Mouse (Mus musculus) gastrocnemius, postnatal 14 days (tissue): ENCODE measurements around the gene Rgs3. TPM values are rescaled to one million over a fixed set of nuclear protein-coding genes. Genes with fewer than 3 reads are reported as not detected.
A peak's percentile ranks its signal among the peaks of the same experiment; 100 is the strongest.
"Not testable (repeated sequence)": the region's sequence is repeated elsewhere in the genome, so short reads cannot be mapped to it uniquely, and the experiment has no call there.

Source experiments
- DNase-seq: peaks from one replicate; pipeline ENCODE4 v3.0.0; 2021; ENCODE audit warnings: mixed read lengths
- intact Hi-C: fragments of 180-260 bp; cut with DNase I; formaldehyde crosslinking; loops from one replicate; pipeline ENCODE4 v1.15.1; 2025; ENCODE audit warnings: low total_unique reads
- total RNA-seq, 2 experiments: library from RNA; stranded (reverse); gene quantifications; 2 replicates each; pipeline ENCODE4 v1.2.3; 2021

The Rgs3 gene
- total RNA-seq, 2 experiments from 2014 or later = 17.2 to 18.5 TPM

DNA sequence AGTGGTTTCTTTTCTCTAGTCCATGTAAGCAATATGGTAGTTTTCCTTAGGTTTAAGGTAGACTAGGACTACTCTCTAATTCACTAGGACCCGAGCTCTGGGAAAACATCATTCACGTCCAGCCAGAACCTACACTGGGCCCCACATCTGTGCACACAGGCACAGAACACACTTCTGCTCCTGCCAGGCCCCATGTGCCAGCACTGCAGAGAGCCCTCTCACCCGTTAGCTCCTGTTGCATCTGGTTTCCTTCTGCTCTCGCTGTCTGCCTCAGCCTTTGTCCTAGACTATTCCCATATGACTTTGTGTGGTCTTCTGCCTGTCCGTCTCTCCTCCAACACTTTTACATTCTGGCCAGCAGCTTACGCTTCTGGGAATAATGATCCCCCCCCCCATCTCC lies 25.9 kb upstream of the Rgs3 start:
- intact Hi-C loops = no loop called here
- no peak for DNase-seq

DNA sequence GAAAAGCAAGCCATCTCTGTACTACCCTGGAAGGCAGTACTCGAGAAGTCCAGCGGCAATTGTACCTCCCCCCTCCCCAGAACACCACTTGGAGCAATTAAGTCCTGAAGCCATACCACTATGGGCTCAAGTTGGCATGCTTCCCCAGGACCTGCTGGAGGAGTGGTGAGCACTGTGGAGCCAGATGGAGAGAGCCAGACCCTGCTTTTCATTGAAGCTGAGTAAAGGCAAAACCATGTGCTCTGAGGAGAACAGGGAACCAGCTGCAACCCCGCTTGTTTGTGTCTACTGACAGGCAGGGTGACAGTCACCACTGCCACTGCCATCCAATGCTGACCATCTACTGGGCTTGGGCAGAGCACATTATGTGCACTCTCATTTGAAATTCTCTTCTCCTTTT lies 17.8 kb upstream of the Rgs3 start:
- intact Hi-C loops = no loop called here
- DNase-seq = no peak

DNA sequence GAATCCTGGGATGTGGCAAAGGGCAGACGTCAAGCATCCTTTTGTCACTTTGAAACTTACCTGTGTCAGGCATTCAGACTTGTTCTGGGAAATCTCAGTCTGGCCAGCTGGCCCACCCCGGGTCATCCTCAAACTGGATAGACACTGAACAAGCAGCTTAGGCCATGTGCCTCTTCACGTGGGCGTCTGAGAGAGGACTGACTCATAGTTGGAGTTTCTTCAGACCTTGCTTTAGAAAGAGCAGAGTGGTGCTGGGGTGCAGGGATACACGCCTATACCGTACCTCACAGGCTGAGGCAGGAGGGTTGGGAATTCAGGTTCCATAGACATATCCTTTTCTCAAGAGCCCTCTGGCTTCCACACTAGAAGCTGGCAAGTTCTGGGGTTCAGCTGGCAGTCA lies 15.9 kb upstream of the Rgs3 start:
- intact Hi-C loops = no loop called here
- no peak for DNase-seq

DNA sequence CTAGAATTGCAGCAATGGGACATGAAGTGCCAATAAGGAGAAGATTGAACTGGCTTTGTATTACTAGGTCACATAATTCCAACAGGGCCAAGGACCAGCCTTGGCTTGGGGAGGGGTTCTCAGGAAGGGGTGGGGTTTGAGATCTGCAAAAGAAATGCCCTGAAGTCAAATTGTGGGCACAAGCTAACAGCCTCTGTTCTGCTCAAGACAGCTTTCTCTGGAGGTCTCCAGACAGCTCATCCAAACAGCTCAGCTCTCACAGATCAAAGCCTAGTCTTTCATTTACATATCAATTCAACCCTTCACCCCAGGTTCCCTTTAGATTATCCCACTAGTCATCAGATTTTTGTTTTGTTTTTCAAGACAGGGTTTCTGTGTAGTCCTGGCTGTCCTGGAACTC lies 14.8 kb upstream of the Rgs3 start:
- DNase-seq = no peak
- intact Hi-C loops = no loop called here

DNA sequence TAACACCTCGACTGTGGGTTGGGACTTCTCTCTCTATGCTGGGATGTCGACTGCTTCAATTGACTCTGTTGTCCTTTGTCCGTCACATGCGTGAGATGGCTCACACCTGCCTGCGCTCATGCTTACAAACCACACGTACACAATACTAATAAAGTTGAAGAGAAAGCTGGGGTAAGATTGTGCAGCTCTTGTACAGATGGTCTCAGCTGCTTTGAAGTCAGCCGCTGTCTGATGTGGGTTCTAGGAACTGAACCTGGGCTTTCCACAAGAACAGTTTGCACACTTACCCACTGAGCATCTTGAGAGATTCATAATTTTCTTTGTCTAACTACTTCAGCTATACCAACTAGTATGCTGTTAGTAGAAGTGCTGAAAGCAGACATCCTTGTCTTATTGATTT lies 7.7 kb upstream of the Rgs3 start:
- DNase-seq = no peak
- intact Hi-C loops = no loop called here

DNA sequence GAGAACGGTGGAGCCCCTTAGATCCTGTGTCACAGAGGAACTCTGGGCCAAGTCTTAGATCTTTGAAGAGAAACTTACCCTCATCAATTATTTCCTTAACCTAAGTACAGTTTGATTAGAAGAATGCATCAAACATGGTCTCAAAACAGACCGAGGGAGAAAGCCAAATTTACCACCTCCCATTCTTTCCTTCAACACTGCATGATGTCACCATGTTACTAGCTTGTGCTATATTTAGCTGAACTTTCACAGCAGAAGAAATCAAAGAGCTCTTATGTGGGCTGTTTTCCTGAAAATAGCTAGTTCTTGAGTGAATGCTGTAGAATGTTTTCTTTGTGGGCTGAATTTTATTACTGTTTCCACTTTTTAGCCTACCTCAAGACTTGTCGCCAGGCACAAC lies 2.2 kb upstream of the Rgs3 start:
- intact Hi-C loops = no loop called here
- DNase-seq = no peak

DNA sequence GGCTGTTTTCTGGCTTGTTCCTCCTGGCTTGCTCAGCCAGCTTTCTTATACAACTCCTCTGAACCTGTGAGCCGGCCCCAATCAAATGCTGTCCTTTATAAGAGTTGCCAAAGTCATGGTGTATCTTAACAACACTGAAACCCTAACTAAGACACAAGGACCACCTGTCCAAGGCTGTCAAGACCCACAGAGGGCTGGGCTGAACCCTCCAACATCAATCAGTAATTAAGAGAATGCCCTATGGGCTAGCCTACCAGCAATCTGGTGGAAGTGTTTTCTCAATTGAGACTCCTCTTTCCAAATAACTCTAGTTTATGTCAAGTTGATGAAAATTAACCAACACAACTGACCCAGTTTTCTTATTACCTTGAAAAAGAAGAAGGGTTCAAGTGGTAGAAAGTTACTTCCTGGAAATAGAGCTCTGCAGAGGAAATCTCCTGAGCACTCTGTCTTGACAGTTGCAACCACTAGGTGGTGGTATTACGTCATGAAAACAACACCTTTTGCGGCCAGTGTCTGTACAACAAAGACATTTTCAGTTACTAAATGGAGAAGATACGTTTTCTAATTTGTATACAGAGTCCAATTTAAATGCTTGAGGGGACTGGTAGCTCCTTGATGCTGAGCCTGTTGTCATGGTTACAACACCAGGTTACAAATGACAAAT lies 1.4 kb downstream of the Rgs3 start:
- intact Hi-C loops = loop anchor here (2.0 to 5.0 kb wide), 2 partner anchors 134 to 201 kb away; no protein-coding TSS in a partner anchor
- DNase-seq = peak; percentile 52

DNA sequence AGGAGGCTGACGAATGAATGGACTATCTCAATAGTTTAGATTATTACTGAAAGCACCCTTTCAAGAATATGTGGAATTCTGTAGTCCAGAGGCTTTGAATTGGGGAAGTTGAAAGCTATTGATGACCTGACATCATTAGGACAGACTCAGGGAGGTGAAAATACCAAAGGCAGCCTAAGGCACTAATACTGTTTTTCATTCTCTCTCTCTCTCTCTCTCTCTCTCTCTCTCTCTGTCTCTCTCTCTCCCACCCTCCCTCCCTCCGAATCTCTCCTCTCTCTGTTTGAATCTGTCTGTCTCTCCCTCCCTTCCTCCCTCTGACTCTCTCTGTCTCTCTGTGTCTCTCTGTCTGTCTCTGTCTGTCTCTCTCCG lies 2.0 kb downstream of the Rgs3 start:
- no peak for DNase-seq
- intact Hi-C loops = loop anchor here (2.0 to 5.0 kb wide), 2 partner anchors 133 to 201 kb away; no protein-coding TSS in a partner anchor

DNA sequence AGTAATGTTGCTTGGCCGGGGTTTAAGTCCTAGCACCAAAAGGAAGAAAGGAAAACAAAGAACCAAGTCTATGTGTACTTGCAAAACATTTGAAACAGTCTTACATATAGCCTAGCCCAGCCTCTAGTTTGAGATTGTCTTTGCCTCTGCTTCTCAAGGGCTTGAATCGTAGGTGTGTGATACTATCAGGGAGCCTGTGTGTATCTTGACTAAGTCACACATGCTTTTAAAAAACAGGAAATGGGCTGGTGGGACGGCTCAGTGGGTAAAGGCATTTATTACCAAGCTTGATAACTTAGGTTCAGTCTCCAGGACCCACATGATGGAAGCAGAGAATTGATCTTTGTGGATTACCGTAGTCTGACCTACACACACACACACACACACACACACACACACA lies 2.4 kb downstream of the Rgs3 start:
- DNase-seq = no peak
- intact Hi-C loops = loop anchor here (5.0 kb wide), 1 partner anchor 200 kb away; no protein-coding TSS in a partner anchor

DNA sequence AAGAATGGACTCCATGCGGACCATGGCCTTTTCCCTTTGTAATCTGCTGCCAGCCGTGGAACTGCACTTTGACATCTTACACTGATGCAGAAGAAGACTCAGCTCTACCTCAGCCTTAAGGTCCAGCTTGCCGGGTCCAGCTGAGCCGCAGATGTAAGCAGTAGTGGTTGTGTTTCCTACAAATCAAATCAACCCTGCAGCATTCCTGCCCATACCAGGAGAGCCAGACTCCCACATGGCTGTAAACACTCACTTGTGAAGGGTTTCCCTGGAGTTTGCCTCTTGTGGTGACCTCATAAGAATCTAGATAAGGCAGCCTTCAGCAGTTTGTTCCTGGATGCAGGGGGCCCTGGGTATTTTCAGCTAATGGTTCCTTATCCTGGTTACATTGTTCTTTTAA lies 6.9 kb downstream of the Rgs3 start:
- no peak for DNase-seq
- intact Hi-C loops = no loop called here

DNA sequence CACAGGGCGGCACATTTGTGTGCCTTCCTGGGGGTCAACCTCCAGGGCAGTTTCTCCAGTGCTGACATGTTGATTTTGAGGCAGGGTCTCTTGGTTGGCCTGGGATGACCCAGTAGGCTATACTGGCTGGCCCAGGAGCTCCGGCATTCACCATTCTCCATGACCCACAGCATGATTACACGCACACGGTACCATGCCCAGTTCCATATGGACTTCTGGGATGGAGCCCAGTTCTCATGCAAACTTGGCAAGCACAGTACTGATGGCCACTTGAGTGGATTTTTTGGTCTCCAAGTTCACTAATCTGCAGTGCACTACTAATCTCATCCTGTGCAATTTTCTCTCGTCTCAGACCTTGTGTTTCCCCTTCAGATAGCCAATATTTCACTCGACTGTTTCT lies 8.0 kb downstream of the Rgs3 start:
- no peak for DNase-seq

DNA sequence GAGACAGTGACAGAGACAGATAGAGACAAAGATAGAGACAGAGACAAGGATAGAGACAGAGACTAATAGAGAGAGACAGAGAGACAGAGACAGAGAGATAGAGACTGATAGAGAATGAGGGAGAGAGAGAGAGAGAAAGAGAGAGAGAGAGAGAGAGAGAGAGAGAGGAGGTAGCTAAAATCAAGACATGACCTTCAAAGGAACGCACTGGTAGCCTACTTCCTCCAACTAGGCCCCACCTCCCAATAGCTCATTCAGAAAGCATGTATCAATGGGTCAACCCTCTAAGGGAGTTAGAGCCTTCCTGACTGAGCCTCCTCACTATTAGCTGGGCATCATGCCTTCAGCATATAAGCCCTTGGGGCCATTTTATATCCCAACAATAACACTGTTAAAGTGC lies 8.7 kb downstream of the Rgs3 start:
- intact Hi-C loops = no loop called here
- no peak for DNase-seq

More for the DNA sequence above, 8.0 kb downstream of the Rgs3 start:
- intact Hi-C loops = no loop called here

DNA sequence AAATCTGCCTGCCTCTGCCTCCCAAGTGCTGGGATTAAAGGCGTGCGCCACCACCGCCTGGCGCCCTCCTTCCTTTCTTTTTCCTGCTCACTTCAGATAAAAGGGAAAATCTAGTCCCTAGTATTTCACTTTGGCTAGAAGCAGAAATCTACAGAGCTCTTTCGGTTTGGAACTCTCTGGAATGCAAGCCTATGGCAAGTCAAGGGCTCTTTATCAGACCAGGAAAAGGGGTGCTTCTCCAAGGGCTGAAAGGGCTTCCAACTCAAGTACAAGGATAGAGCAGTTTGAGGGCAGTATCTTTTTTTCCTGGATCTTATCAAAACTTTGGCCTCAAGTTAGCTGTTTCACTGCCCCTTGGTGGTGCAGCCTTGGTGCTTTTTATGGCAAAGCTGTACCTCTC lies 10.0 kb downstream of the Rgs3 start:
- DNase-seq = no peak
- intact Hi-C loops = no loop called here

DNA sequence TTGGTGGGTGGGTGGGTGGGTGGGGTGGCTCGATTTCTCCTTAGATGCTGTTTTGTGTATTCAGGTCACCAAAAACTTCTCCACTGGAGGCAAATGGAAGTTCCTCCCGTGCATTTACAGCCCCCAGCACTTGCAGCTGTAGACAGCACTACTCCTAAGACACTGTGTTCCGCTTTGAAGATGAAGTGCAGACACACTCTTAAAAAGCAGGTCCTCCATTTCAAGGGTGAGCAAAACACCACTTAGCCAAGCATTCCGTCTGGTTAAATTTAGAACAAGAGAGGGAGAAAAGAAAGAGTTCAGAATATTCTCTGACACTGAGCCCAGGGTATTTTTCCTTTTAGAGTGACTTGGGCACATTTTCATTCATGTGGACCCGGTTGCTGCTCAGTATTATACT lies 10.4 kb downstream of the Rgs3 start:
- DNase-seq = no peak
- intact Hi-C loops = no loop called here

DNA sequence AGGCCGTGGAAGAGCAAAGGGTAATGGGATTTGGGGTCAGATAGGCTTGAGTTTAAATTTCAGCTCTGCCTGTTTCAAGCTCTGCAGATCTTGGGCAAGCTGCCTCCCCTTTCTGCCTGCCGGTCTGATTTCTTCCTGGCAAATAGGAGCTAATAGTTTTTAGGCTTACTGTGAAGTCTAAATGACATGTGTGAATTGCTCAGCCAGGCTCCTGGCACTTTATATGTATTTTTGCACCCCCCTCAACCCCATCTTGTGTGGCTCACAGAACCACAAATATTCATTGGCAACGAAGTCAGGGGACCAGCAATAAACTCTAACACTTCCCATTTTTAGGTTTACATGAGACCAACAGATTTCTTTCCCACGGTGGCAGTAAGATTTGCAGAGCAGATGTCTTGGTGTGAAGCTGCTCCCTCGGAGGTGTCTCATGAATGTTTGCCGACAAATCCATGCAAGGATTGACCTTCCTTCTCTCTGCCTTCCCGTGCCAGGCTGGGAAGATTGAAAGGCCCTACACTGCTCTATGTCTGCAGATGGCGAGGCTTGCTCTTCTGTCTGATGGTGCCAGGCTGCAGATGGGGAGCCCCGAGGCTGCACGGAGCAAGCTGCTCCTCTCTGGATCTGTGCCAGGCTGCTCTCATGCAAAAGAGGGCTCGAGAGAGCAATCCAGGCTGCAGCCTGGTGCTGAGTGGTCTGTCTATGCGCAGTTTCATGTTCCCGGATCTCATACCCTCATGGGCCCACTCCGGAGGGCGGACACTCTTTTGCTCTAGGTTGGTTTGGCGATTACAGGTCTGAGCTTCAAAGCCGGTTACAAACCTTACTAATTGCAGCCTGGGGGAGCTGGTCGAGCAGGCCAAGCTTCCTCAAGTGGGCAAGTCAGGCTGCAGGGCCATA lies 23.0 kb downstream of the Rgs3 start:
- intact Hi-C loops = no loop called here
- no peak for DNase-seq

DNA sequence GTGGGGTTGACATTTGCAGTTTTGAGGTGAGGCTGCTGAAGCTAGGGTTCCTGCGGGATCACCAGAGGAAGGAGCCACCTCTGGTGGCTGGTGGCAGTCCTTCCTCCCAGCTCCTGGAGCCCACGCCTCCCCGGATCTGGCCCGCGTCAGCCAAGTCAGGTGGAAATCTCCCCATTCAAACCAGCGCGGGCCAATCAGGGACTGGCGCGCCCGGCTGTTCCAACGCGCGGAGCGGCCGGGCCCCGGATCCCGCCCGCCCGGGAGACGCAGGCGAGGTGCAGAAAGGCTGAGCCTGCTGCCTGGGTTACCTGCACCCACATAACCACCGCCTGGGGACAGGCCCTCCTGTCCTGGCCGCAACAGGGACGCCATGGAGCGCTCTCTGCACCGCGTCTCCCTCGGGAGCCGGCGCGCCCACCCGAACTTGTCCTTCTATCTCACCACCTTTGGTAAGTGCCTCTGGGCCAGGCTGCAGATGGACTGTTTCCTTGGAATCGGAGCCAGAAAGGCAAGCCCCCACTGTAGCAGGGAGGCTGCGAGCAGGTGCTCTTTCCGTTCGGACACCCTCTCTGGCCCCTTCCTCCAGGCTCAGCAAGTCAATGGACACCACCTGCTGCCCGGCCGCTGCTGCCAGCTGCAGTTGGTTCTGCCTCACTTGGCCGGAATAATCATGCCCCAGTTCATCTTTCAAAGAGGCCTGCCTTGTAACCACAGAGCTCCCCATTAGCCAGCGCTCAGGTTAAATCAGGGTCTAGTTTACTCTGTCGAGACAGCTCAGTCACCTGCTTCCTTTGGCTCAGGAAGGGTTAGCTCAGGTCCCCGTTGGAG lies 23.8 kb downstream of the Rgs3 start:
- peak; percentile 65 for DNase-seq
- intact Hi-C loops = no loop called here

DNA sequence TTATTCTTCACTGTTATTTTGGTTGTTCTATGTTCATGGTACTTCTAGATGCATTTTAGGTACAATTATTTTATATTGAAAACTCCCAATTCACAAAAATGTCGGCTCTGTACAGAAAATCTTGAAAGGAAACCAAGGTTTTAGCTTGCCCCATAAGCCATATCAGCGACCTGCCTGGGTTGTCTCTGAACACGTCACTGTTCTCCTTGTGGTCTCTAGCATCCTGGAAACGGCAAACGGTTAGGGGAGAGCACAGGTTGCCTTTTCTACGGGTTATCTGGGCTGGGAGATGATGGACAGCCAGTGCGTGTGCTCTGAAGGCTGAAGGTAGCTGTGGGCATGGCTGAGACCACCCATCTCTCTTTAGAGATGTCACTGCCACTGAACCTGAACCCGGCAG lies 27.4 kb downstream of the Rgs3 start:
- intact Hi-C loops = no loop called here
- DNase-seq = no peak

DNA sequence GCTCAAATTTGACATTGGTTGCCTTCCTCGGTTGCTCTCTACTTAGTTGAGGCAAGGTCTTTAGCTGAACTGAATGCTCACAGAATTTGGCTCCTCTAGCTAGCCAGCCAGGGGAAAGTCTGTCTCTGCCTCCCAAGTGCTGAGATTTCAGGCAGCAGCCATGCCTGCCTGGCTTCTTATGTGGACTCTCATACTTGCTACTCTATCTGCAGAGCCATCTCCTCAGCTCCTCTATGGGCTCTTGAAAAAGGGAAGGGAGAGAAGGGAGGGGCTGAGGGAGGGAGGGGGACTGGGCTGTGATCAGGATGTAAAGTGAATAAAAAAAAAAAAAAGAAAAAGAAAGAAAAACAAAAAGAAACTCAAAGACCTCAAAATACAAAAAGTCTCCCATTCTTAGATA lies 31.2 kb downstream of the Rgs3 start:
- intact Hi-C loops = no loop called here
- DNase-seq = no peak

DNA sequence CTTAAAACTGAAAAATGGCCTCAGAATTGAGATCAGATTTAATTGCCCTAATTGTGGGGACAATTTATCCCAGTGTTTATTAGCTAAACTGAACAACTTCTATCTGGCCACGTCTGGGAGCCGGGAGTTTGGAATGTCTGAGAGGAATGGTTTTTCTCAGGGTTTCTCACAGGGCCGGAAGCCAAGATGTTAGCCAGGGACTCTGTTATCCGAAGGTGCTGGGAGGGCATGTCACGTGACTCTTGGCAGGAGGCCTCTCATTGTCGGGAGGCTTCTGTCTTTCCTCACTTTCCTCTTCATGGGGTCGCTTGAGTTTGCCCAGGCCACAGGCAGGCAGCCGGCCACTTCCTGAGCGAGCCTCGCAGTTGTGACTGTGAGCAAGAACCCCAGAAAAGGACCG lies 31.7 kb downstream of the Rgs3 start:
- intact Hi-C loops = no loop called here
- DNase-seq = no peak

DNA sequence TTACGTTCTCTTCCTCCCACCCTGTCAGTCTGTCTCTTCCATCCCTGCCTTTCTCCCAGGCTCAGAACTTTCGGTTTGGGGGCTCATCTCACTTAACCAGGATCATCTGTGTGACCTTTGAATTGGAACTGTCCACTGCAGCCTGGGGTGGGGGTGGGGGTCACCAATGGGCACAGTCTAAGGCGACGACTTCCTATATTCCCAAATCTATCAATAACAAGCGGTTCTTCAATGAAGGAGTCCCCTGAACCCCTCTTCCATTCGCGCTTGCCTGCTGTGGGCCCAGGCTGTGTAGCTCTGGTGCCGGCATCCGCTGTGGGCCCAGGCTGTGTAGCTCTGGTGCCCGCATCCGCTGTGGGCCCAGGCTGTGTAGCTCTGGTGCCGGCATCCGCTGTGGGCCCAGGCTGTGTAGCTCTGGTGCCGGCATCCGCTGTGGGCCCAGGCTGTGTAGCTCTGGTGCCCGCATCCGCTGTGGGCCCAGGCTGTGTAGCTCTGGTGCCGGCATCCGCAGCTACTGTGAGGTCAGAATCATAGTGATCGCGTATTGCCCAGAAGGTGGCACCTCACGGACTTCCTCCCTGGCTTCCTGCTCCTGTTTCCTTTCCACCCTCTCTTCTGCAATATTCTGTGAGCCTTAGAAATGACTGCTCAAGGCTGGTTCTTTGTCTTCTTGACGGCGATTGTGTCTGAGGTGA lies 34.0 kb downstream of the Rgs3 start:
- intact Hi-C loops, DNase-seq: not testable (repeated sequence)
